Mouse (Mus musculus): ENCODE data around the gene C1qtnf9.

GRCm38 (mm10) chr14:60811547-60811946 lies 43.6 kb downstream of the C1qtnf9 start:
- TF ChIP-seq POLR2A (IDR thresholded peaks at IDR 0.05; ENCODE audit: borderline replicate concordance, insufficient read depth, low read length) (no peak), CTCF (IDR thresholded peaks at IDR 0.05; ENCODE audit: borderline replicate concordance, insufficient read depth, low read depth, low read length) (no peak)

Data from cerebellum, adult 2 months (tissue).